Mouse (Mus musculus) ES-E14 (cell line): ENCODE results near the gene Rsbn1. TPM values are rescaled to one million over a fixed set of nuclear protein-coding genes. Genes with fewer than 3 reads are reported as not detected.

ENCODE experiments used
- DNase-seq: peaks from one replicate; pipeline ENCODE4 v3.0.0-alpha.2; 2013; ENCODE audit warnings: low read depth, low spot score
- H3K27ac ChIP-seq: 2 replicates; pipeline ENCODE4 v1.5.1; 2012; ENCODE audit warnings: low read depth, mild to moderate bottlenecking, low read length, moderate library complexity, mixed read lengths; ENCODE audit not compliant: poor library complexity, insufficient read depth, severe bottlenecking
- H3K36me3 ChIP-seq: 2 replicates; pipeline ENCODE4 v1.6.1; 2012; ENCODE audit warnings: mild to moderate bottlenecking, low read length, moderate library complexity, mixed read lengths; ENCODE audit not compliant: control insufficient read depth, poor library complexity, insufficient read depth, severe bottlenecking
- H3K4me1 ChIP-seq, 2 experiments: fragments of 150-350 bp in 1 of 2; sonication (generic) in 1 of 2; 2 replicates each; pipeline ENCODE4 v1.6.1; 2012; ENCODE audit warnings: low read length in 2 of 2, mild to moderate bottlenecking in 1 of 2, mixed read lengths in 1 of 2; ENCODE audit not compliant: control insufficient read depth in 2 of 2, insufficient read depth in 2 of 2, poor library complexity in 1 of 2
- H3K4me3 ChIP-seq, 2 experiments: fragments of 150-350 bp in 1 of 2; sonication (generic) in 1 of 2; 2 replicates each; pipeline ENCODE4 v1.5.1; 2012; ENCODE audit warnings: low read length in 2 of 2, low read depth in 1 of 2, mild to moderate bottlenecking in 1 of 2, mixed read lengths in 1 of 2; ENCODE audit not compliant: insufficient read depth in 1 of 2, poor library complexity in 1 of 2, severe bottlenecking in 1 of 2
- H3K9ac ChIP-seq: 2 replicates; pipeline ENCODE4 v1.6.1; 2012; ENCODE audit warnings: low read depth, mild to moderate bottlenecking, low read length, mixed read lengths; ENCODE audit not compliant: poor library complexity, insufficient read depth, severe bottlenecking
- H3K9me3 ChIP-seq: fragments of 150-350 bp; sonication (generic); 2 replicates; pipeline ENCODE4 v1.6.1; 2012; ENCODE audit warnings: low read depth, mild to moderate bottlenecking, low read length; ENCODE audit not compliant: control insufficient read depth, insufficient read depth
- CHD2 ChIP-seq: IDR thresholded peaks from 2 replicates; pipeline ENCODE4 v1.6.1; 2014; ENCODE audit warnings: mild to moderate bottlenecking, low read depth, low read length, inconsistent platforms
- HCFC1 ChIP-seq: IDR thresholded peaks from 2 replicates; pipeline ENCODE4 v1.6.1; 2012; ENCODE audit warnings: low read length, inconsistent platforms, borderline replicate concordance; ENCODE audit not compliant: insufficient read depth
- MAFK ChIP-seq: IDR thresholded peaks from 2 replicates; pipeline ENCODE4 v1.6.1; 2014; ENCODE audit warnings: mild to moderate bottlenecking, low read depth, low read length, inconsistent platforms; ENCODE audit not compliant: insufficient read depth
- ZC3H11A ChIP-seq: IDR thresholded peaks from 2 replicates; pipeline ENCODE4 v1.6.1; 2012; ENCODE audit warnings: low read depth, mild to moderate bottlenecking, inconsistent platforms, low read length, borderline replicate concordance
- ZNF384 ChIP-seq: IDR thresholded peaks from 2 replicates; pipeline ENCODE4 v1.6.1; 2012; ENCODE audit warnings: low read depth, low read length, inconsistent platforms
- in situ Hi-C, 2 experiments: fragments of 600-800 bp; cut with MboI; formaldehyde crosslinking; loops; one replicate each; pipeline ENCODE4 v1.15.1; 2025; ENCODE audit warnings: low sequenced_read_pairs in 2 of 2, inconsistent platforms in 1 of 2; ENCODE audit not compliant: unreplicated experiment in 2 of 2
- total RNA-seq: library from RNA; depleted of rRNA; stranded (reverse); fragments of 300-350 nt; gene quantifications from 2 replicates; pipeline ENCODE4 v1.2.3, GENCODE M21; 2012

Rsbn1 gene
- total RNA-seq, 1 experiment: 14.4 TPM

GRCm38 (mm10) chr3:103984556-103984955 lies 70.6 kb downstream of the Rsbn1 start:
- in situ Hi-C loops: no loop called here
- H3K4me3 ChIP-seq: no peak overlapping the region
- H3K4me1 ChIP-seq: no peaks in the 10 kb centered on the region
- H3K9ac ChIP-seq: no peak overlapping the region
- H3K9me3 ChIP-seq: no peaks in the 10 kb centered on the region
- no peak for TF ChIP-seq MAFK
- TF ChIP-seq HCFC1: no peak
- TF ChIP-seq CHD2: no peak
- no peak for DNase-seq
- H3K27ac ChIP-seq: no peak overlapping the region
- H3K36me3 ChIP-seq: peaks cover 2% of the 10 kb centered on the region; the same call in 1 of the 2 replicates

GRCm38 (mm10) chr3:103985194-103985593 lies 71.3 kb downstream of the Rsbn1 start:
- Histone ChIP-seq H3K4me3 (no peak overlapping the region), H3K36me3 (peaks cover 2% of the 10 kb centered on the region; the same call in 1 of the 2 replicates), H3K27ac (no peak overlapping the region), H3K4me1 (no peaks in the 10 kb centered on the region), H3K9me3 (no peaks in the 10 kb centered on the region), H3K9ac (no peak overlapping the region)
- no peak for DNase-seq
- no peak for TF ChIP-seq CHD2
- no peak for TF ChIP-seq ZNF384
- TF ChIP-seq MAFK: no peak
- TF ChIP-seq ZC3H11A: no peak
- TF ChIP-seq HCFC1: no peak
- in situ Hi-C loops: no loop called here

GRCm38 (mm10) chr3:103987831-103988432 lies 74.0 kb downstream of the Rsbn1 start:
- Histone ChIP-seq H3K27ac (no peak overlapping the region), H3K9me3 (no peaks in the 10 kb centered on the region), H3K36me3 (peaks cover 2% of the 10 kb centered on the region; the same call in 1 of the 2 replicates), H3K9ac (no peak overlapping the region), H3K4me1 (no peaks in the 10 kb centered on the region), H3K4me3 (no peak overlapping the region)
- in situ Hi-C loops: no loop called here
- DNase-seq: no peak
- no peak for TF ChIP-seq CHD2
- TF ChIP-seq MAFK: peak; percentile 69

- peaks cover 6% of the 10 kb centered on the region for H3K36me3 ChIP-seq
- H3K9ac ChIP-seq: no peak overlapping the region
- no peak for TF ChIP-seq HCFC1
- no peak for TF ChIP-seq ZNF384
- TF ChIP-seq MAFK: no peak
- no peak for TF ChIP-seq CHD2
- no peak for TF ChIP-seq ZC3H11A
- H3K9me3 ChIP-seq: no peaks in the 10 kb centered on the region
- H3K4me3 ChIP-seq: no peak overlapping the region
- in situ Hi-C loops: no loop called here
- H3K27ac ChIP-seq: no peak overlapping the region
- H3K4me1 ChIP-seq: no peaks in the 10 kb centered on the region
- no peak for DNase-seq
Measured at GRCm38 (mm10) chr3:103989352-103989751, 75.4 kb downstream of the Rsbn1 start.

- Histone ChIP-seq H3K9me3 (no peaks in the 10 kb centered on the region), H3K9ac (no peak overlapping the region), H3K27ac (no peak overlapping the region), H3K36me3 (peaks cover 6% of the 10 kb centered on the region), H3K4me1 (peaks cover 0 to 2% of the 10 kb centered on the region in 2 experiments; a peak in 1 of 4 replicates), H3K4me3 (no peak overlapping the region)
- in situ Hi-C loops: no loop called here
- DNase-seq: no peak
- TF ChIP-seq CHD2: no peak
- no peak for TF ChIP-seq ZC3H11A
- TF ChIP-seq MAFK: no peak
- no peak for TF ChIP-seq HCFC1
- TF ChIP-seq ZNF384: no peak
Measured at GRCm38 (mm10) chr3:103991271-103991670, 77.4 kb downstream of the Rsbn1 start.
